Mouse (Mus musculus) left cerebral cortex, postnatal 4 days (tissue): ENCODE data around the gene Tm9sf4. TPM values are rescaled to one million over a fixed set of nuclear protein-coding genes. Genes with fewer than 3 reads are reported as not detected.

ENCODE experiments used
- DNase-seq: peaks from one replicate; pipeline ENCODE4 v3.0.0-alpha.2; 2022
- intact Hi-C: fragments of 180-260 bp; cut with DNase I; formaldehyde crosslinking; loops from one replicate; pipeline ENCODE4 v1.15.1; 2025
- total RNA-seq, 2 experiments: library from RNA; stranded (reverse); gene quantifications; 2 replicates each; pipeline ENCODE4 v1.2.3; 2021

Tm9sf4 gene
- 100 to 1,000 TPM; 118 to 120 TPM for total RNA-seq

DNA sequence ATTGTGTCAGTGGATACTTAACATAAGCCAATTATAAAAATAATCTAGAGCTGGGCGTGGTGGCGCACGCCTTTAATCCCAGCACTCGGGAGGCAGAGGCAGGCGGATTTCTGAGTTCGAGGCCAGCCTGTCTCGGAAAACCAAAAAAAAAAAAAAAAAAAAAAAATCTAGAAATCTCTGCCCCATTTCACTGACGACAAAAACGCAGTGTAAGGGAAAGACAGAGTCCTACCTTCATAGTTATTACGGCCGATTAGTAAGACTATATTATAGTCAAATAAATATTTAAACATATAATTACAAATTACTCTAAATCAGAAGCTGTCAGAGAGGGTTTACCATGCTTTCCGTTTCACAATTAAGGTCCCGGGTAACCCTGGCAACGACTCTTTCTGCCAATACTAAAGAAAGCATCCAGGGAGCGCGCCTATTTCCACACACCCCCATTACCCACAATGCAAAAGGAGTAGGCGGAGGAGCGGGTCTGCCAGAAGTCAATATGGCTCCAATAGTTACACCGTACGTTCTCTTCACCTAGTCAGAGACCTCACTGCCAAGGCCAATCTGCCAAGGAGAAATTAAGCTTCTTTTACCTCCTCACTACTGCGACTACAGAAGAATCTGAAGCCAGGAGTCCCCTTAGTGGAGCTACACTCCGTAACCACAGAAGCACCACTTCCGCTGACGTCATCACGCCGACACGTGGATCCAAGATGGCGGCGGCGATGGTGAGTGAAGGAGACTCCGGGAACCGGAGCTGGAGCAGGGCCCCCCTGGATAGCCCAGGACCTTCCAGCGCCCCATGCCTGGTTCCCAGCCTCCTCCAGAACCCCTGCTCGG is at the start of gene Tm9sf4:
Gene Tm9sf4, plus strand, starts transcription at position 460 of the 840 bp plus-strand sequence.
- intact Hi-C loops, result no loop called here
- DNase-seq, result peak; percentile 89

DNA sequence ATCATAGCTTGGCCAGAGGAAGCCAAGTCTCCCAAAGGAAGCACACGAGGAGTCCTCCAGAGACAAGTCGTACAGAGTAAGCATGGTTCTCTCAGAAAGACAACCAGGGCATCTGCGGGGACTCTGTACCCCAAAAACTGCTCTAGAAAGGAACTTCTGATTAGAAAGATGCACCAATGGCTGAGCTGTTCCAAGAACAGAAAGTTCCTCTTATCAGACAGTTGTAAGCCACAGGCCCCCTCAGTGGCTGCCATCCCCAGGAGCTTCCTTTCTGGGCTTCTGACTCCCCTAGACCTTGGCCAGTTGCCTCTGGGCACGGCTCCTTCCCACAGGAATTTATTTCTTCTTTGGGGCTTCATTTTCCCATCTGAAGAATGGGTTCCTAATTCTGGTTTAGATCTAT is 45.4 kb upstream of the Tm9sf4 start:
- intact Hi-C loops, result no loop called here
- no peak for DNase-seq

DNA sequence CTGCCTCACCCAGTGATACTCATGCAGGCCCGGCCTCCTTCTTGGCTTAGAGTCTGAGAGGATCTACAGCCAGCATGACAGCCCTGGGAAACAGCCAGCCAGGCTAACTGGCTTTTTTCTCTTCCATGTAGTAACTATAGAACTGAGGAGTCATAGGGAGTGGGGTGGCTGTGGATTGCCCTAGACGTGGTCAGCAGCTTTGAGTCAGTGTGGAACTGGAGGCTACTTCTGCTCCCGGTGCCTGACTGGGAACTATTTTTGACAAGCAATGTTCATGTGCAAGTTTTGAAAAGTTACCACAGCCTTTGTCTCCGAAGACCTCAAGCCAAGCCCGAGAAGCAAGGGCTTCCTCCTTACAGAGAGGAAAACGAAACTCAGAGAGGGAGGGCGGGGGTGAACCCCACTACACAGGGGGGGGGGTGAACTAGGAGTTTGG is 44.0 kb upstream of the Tm9sf4 start:
- no peak for DNase-seq
- intact Hi-C loops, result no loop called here

DNA sequence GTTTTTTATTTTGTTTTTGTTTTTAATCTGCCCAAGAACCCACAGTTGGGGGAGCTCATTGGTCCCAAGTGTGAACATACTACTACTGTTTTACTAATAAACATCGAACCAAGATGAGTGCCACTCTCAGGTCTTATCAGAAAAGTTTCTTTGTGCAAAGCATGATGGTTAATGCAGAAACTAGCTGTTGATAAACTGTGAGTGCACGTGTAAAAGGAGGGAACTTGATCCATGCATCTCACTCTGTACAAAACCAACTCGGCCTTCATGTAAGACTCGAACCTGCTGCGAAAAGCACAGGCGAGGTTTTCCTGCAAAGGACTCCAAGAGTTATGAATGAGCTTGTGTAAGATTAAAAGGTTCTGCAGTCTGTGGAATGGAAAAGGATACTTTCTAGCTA is 41.6 kb upstream of the Tm9sf4 start:
- intact Hi-C loops, result no loop called here

DNA sequence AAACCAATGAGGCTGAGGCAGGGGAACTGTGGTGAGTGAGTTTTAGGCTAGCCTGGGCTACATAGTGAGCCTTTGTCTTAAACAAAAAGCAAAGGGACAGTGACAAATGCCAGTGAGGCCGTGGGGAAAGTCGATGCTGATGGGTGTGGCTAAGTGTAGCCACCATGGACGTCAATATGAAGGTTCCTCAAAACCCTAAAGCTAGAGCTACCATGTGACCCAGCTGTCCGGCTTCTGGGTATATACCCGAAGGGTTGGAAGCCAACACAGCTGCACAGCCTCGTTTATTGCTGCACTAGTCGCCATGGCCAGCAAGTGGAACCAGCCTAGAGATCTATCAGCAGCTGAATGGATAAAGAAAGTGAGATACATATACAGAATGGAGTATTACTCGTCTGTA is 41.0 kb upstream of the Tm9sf4 start:
- intact Hi-C loops, result no loop called here
- no peak for DNase-seq

More for the DNA sequence above, 41.6 kb upstream of the Tm9sf4 start:
- no peak for DNase-seq

DNA sequence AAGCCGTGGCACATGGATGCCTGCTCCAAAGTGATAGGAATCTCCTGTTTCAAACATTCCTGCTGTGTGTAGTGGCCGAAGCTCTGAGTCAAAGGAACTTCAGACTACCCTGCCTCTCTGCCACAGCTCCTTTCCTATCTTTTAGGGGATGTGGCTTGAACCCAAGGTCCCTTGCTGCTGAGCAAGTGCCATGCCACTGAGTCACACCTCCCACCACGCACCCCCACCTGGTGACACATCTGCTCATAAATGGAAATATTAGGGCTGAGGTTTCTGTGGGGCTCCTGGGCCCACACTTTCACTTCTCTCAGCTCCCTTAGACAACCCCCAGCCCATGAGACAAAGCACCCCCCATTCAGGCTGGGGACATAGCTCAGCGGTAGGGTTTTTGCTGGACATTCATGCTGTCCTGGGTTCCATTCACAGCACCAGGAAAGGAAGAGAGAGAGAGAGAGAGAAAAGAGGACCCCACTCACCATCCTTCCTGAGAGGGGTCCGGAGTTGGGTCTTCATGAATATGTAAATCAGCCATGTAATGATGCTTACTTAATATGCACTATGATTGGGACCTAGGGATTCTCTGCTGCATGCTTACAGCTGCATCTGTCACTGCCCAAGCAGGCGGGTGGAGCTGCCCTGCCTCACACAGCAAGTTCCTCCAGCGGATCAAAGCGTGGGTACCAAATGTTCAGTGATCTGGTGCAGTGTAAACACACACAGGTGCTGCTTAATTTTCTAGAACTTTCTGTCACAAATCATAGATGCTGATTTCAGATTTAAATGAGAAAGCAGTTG is 39.1 kb upstream of the Tm9sf4 start:
- intact Hi-C loops, result no loop called here
- no peak for DNase-seq

DNA sequence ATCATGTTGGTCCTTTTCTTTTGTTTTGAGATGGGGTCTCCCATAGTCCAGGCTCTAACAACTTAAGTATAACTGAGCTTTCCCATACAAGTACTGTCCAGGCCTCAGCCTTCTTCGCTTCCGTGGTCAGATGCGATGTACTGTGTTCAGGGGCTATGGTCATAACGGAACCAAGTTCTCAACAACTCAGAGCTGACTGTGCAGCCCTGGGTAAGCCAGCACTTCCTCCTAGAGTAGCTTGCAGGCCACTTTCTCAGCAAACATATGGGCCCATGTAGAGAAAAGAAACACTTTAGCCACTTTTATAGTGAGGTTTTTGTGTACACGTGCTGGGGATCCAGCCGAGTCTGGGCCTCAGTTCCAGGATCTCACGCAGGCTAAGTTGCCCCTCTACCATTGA is 38.4 kb upstream of the Tm9sf4 start:
- intact Hi-C loops, result no loop called here
- DNase-seq, result no peak

DNA sequence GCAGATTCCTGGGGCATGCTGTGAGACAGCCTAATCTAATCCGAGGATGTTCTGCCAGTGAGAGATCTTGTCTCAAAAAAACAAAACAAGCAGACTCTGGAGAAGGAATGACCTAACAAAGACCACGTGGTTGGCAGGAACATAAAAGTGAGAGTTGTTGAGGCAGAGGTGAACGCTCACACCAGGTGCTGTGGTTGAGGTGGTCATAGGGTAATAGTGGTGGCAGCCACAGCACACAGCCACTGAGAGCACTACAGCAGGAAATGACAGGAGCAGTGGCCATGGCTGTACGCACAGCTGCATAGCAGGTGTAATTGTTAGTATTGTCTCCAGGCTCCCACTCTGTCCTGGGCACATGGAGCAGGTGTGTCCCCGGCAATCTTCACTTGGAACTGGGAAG is 35.2 kb upstream of the Tm9sf4 start:
- intact Hi-C loops, result no loop called here
- no peak for DNase-seq

DNA sequence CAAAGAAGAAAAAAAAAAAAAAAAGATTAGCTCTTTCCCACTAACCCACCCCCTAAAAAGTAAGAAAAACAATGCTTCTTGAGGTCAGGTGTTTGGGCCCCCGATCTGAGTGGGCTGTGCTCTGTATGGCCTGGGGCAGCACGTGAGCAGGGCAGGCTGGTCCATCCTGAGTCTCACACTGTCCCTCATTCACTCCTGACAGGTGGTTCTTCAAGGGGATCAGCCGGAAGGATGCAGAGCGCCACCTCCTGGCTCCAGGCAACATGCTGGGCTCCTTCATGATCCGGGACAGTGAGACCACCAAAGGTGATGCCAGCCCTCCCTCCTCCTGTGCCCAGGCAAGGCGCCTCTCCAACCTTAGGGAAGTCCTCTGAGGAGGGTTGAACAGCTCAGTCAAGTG is 30.1 kb upstream of the Tm9sf4 start:
- intact Hi-C loops, result no loop called here
- peak; percentile 29 for DNase-seq

DNA sequence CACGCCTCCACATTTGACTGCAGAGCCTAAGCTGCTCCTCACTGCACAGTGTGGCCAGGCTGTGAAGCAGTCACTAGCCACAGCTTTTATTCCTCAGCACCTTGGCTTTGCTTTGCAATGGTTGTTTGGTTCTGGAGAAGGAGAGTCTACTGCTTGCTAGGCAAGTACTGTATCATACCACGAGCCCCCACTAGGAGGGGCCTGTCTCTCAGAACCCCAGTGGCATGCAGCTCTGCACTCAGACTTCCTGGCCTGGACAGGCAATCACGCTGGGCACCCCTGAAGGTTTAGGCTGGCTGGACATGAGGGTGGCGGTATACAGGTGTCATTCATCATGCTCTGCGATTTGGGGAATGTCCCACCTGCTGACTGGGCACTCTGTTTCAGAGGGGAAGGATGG is 26.9 kb upstream of the Tm9sf4 start:
- no peak for DNase-seq
- intact Hi-C loops, result no loop called here

DNA sequence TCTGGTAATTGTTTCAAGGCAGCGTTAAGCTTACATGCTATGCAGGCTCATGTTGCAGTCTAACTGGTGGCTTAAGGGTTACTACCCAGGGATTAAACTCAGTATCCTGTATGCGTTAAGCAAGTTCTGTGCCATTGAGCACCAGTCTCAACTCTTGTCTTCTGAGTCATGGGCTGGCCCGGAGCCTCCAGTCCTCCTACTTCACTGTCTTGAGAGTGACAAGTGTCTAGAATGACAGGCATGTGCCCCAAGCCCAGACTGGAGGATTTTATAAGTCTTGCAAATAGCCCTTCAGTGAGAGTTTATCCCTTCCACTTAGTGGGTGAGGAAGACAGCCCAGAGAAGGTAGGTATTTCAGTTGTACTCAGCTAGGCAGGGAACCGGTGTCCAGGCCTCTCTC is 24.9 kb upstream of the Tm9sf4 start:
- intact Hi-C loops, result no loop called here
- DNase-seq, result no peak

DNA sequence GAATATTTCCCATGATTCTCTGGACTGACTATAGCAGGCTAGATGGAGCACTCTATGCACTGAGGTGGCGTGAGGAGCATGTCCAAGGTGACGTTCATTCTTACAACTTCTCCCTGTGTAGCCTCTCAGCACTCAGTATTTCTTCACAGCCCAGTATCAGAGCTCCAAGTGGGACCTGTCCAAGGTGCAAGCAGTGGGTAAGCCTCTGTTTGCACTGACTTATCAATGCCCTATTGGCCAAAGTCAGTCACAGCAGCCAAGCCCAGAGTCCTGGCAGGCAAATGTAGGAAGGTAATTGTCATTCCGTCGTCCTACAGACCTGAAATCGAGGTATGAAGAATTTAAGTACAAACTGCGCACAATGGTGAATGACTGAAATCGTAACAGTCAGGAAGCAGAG is 21.9 kb upstream of the Tm9sf4 start:
- intact Hi-C loops, result no loop called here

DNA sequence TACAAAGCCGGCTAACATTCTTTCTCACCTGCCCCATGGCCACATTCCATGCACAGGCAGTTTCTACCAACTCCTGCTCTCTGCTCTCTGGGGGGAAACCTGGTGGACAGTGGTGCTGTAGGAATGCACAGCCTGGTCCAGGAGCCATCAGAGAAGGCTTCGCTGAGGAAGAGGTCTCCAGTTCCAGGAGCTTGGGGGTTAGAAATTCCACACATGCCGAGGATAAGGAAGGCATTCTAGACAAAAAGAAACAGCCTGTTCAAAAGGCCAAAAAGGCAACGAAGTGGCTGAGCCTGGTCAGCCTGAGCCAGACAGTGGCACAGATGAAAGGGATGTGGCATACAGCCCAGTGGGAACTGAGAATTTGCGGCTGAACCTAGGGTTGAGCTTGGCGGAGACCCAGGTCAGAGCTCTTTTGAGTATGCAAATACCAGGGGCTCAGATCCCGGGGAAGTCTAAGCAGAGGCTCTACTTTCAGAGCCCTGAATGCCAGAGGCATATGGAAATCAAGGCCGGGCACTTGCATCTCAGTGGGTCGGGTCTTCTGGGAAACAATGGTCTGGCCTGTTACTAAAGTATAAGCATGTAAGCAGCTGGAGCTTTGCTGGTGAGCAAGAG is 21.0 kb upstream of the Tm9sf4 start:
- intact Hi-C loops, result loop anchor here (5.0 kb wide), 1 partner anchor 223 kb away; no protein-coding TSS in a partner anchor
- peak; percentile 66 for DNase-seq

More for the DNA sequence above, 21.9 kb upstream of the Tm9sf4 start:
- DNase-seq, result no peak

DNA sequence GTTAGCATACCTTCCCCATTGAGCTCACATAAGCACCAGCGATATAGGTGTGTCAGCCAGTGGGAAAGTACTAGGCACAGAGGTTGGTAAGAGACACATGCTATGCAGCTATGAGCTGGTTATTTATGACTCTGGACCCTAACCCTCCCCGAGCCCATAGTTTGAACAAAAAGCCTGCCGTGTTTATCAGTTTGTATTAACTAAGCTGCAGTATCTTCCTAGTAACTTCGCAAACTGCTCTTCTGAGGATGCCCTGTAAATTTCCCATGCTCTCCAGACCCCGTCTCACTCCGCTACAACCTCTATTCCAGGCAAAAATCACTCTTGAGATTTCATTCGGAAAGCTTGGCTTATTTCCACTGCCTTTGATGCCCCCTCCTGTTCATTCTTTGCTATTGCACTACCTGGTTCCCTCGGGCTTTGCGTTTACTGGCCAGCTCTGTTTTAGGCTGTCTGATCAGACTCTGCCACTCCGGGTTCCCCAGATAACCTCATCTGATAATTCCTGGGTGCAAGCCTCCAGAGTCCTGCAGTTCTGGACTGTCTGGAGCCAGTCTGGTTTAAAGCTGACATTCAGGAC is 18.4 kb upstream of the Tm9sf4 start:
- intact Hi-C loops, result loop anchor here (5.0 kb wide), 1 partner anchor 225 kb away; no protein-coding TSS in a partner anchor
- DNase-seq, result peak; percentile 53

DNA sequence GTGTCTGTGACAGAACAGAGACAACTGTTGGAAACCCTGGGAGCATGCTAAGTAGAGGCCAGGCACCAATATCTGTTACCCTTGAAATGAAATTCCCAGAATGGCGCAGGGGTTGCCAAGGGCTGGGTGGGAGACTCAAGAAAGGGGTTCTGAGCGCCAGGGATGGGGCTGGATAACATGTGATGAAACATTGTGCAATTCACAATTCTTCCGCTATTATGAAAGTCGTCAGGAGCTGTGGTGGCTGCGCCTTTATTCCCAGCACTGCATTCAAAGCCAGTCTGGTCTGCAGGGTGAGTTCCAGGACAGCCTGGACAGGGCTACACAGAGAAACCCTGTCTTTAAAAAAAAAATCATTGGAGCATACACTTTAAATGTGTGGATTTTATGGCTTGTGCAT is 15.8 kb upstream of the Tm9sf4 start:
- intact Hi-C loops, result no loop called here

DNA sequence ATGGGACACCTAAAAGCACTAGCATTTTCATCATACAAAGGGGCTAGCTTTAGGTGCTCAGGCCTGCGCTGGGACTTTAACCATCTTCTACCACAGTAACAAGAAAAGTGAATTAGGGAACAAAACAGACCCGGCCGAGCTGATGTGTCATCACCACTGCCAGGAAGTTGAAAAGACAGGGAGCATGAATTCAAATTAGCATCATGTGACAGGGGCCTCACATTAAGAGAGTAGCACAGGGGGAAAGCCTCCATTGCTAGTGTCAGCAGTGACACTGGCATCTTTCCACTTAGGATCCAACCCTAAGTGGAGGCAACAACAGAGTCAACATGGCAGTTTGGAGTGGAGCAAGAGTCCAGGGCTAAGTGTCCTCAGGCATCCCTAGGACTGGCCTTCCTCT is 13.9 kb upstream of the Tm9sf4 start:
- intact Hi-C loops, result no loop called here
- DNase-seq, result no peak

More for the DNA sequence above, 15.8 kb upstream of the Tm9sf4 start:
- no peak for DNase-seq

DNA sequence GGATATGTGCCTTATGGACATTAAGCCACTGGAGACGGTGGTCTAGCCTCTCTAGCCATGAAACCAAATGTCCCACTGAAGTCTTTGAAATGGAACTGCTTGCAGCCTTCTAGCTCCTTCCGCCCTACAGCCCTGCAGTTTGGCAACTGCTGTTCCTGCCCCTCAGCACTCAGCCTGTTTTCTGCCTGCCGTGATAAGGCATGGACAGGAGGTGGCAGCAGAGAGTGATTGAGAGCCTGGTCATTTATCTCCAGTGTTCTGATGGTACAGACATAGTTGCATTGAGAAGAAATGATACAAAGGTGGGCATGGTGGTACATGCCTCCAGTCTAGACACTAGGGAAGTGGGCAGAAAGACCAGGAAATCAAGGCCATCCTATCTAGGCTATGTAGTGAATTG is 13.4 kb upstream of the Tm9sf4 start:
- intact Hi-C loops, result no loop called here
- DNase-seq, result peak; percentile 69

DNA sequence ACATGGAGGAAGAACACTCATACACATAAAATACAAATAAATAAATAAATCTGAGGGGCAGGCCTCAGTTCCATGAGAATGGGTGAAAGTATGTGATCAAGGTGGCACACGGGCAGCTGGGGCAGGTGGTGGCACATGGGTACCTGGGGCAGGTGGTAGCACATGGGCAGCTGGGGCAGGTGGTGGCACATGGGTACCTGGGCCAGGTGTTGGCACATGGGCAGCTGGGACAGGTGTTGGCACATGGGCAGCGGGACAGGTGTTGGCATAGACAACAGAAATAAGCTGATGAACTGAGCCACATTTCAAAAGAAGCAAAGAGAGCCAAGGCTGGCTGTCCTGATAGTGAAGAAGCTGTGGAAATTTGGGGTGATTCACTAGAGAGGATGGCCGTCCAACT is 11.4 kb upstream of the Tm9sf4 start:
- DNase-seq, result no peak
- intact Hi-C loops, result no loop called here

DNA sequence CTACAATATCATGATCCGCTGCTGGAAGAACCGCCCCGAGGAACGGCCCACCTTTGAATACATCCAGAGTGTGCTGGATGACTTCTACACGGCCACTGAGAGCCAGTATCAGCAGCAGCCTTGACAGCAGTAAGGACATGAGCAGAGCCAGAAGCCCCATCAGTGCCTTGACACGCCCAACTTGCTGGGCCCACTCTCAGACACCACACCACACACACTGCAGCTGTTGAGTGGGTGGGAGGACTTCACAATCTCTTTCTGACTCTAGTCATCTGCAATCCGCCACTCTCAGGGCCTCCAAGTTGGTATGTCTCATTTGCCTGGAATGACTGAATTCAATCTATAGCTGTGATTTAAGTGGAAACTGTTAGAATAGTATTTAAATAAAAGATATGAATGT is 10.1 kb upstream of the Tm9sf4 start:
- no peak for DNase-seq
- intact Hi-C loops, result no loop called here

DNA sequence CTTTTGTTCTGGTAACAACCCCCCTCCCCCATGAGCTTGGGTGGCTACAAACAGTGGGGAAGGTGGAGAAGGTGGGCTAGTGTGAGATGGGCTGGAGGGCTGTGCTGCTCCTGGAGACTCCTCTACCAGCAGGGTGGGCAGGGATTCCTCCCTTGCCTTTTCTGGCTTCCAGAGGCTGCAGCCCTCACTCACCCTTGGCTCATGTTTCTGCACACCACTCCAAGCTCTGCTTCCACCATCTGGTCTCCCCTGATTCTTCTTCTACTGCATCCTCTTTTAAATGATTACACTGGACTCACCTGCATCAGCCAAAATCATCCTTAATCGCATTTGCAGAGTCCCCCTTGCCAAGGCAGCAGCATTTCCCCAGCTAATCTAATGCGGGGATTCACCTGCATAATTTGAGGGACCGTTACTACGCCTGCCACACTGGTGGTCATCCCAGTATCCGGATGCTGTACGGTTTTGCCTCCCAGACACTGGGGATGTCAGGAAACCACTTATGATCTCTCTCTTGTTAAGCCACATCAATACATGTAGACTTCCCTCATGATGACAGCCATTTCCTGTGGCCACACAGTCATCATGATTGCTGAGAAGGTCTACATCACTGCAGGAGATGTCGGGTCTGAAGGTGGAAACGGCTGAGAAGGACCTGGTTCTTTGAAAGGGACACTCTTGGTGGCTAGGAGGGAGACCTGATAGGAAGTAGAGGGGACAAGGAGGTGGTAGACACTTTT is 9.0 kb upstream of the Tm9sf4 start:
- intact Hi-C loops, result no loop called here
- DNase-seq, result no peak
